Mouse (Mus musculus) CH12.LX (cell line): ENCODE results near the gene Klhdc2. TPM values are rescaled to one million over a fixed set of nuclear protein-coding genes. Genes with fewer than 3 reads are reported as not detected.

Experiments
- DNase-seq: peaks from one replicate; pipeline ENCODE4 v3.0.0-alpha.2; 2013; ENCODE audit errors: extremely low read depth
- H3K27ac ChIP-seq: 2 replicates; pipeline ENCODE4 v1.5.1; 2012; ENCODE audit warnings: low read depth, mild to moderate bottlenecking, control low read depth, moderate library complexity; ENCODE audit not compliant: insufficient read depth
- H3K27me3 ChIP-seq: replicated peaks from 2 replicates; pipeline ENCODE3; 2012; ENCODE audit warnings: inconsistent platforms
- H3K36me3 ChIP-seq, 2 experiments: replicated peaks in 1 of 2; 2 replicates each; pipeline versions ENCODE3 to v1.6.1; 2012; ENCODE audit warnings: inconsistent platforms in 1 of 2, low read length in 1 of 2, mild to moderate bottlenecking in 1 of 2, mixed read lengths in 1 of 2, moderate library complexity in 1 of 2; ENCODE audit not compliant: control insufficient read depth in 1 of 2, insufficient read depth in 1 of 2
- H3K4me1 ChIP-seq, 2 experiments: 2 replicates each; pipeline ENCODE4 v1.6.1; 2012; ENCODE audit warnings: inconsistent platforms in 1 of 2, moderate library complexity in 1 of 2; ENCODE audit not compliant: insufficient read depth in 2 of 2, control insufficient read depth in 1 of 2
- H3K4me2 ChIP-seq: 2 replicates; pipeline ENCODE4 v1.6.1; 2012; ENCODE audit warnings: low read depth, mild to moderate bottlenecking, control low read depth; ENCODE audit not compliant: poor library complexity, insufficient read depth, severe bottlenecking
- H3K4me3 ChIP-seq, 3 experiments: fragments of 150-350 bp in 1 of 3; sonication (generic) in 1 of 3; replicated peaks in 1 of 3; 2 replicates each; pipeline versions ENCODE3 to v1.5.1; 2011 to 2012; ENCODE audit warnings: low read depth in 2 of 3, low read length in 2 of 3, mild to moderate bottlenecking in 2 of 3, moderate library complexity in 2 of 3, control low read depth in 1 of 3, improper control_type of control experiment in 1 of 3, inconsistent platforms in 1 of 3, mixed read lengths in 1 of 3; ENCODE audit not compliant: poor library complexity in 1 of 3
- H3K79me2 ChIP-seq: replicated peaks from 2 replicates; pipeline ENCODE4 v1.6.1; 2012; ENCODE audit warnings: mild to moderate bottlenecking, moderate library complexity; ENCODE audit not compliant: control insufficient read depth, poor library complexity, insufficient read depth, severe bottlenecking; ENCODE audit errors: extremely low read depth
- H3K9ac ChIP-seq: 2 replicates; pipeline ENCODE4 v1.6.1; 2012; ENCODE audit warnings: low read depth, mild to moderate bottlenecking, control low read depth, moderate library complexity; ENCODE audit not compliant: insufficient read depth
- H3K9me3 ChIP-seq: replicated peaks from 2 replicates; pipeline ENCODE3; 2012; ENCODE audit warnings: low read length, inconsistent platforms, mixed read lengths
- BHLHE40 ChIP-seq: IDR thresholded peaks from 2 replicates; pipeline ENCODE4 v1.6.1; 2011; ENCODE audit warnings: mild to moderate bottlenecking, low read depth, low read length, improper control_type of control experiment
- CHD1 ChIP-seq: IDR thresholded peaks from 2 replicates; pipeline ENCODE4 v1.6.1; 2012; ENCODE audit warnings: low read depth, low read length, improper control_type of control experiment, inconsistent platforms
- CTCF ChIP-seq, 2 experiments: IDR thresholded peaks in 1 of 2; conservative IDR thresholded peaks in 1 of 2; 2 replicates each; pipeline ENCODE4 v1.5.1; 2011 to 2012; ENCODE audit warnings: low read depth in 2 of 2, low read length in 2 of 2, improper control_type of control experiment in 1 of 2, inconsistent platforms in 1 of 2, mild to moderate bottlenecking in 1 of 2, moderate library complexity in 1 of 2
- E2F4 ChIP-seq: IDR thresholded peaks from 2 replicates; pipeline ENCODE4 v1.6.1; 2011; ENCODE audit warnings: low read depth, low read length, improper control_type of control experiment; ENCODE audit not compliant: insufficient replicate concordance
- ELF1 ChIP-seq: IDR thresholded peaks from 2 replicates; pipeline ENCODE4 v1.6.1; 2014; ENCODE audit warnings: low read depth, mild to moderate bottlenecking, inconsistent platforms, low read length, improper control_type of control experiment
- EP300 ChIP-seq: IDR thresholded peaks from 2 replicates; pipeline ENCODE4 v1.6.1; 2011; ENCODE audit warnings: low read length, improper control_type of control experiment
- ETS1 ChIP-seq: conservative IDR thresholded peaks from 2 replicates; pipeline ENCODE4 v1.6.1; 2012; ENCODE audit warnings: low read depth, mild to moderate bottlenecking, inconsistent platforms, low read length, improper control_type of control experiment, moderate library complexity
- GABPA ChIP-seq: IDR thresholded peaks from 2 replicates; pipeline ENCODE4 v1.6.1; 2012; ENCODE audit warnings: low read depth, low read length, improper control_type of control experiment, inconsistent platforms; ENCODE audit not compliant: insufficient replicate concordance
- HCFC1 ChIP-seq: IDR thresholded peaks from 2 replicates; pipeline ENCODE4 v1.6.1; 2012; ENCODE audit warnings: low read depth, mild to moderate bottlenecking, inconsistent platforms, low read length, improper control_type of control experiment
- JUN ChIP-seq: IDR thresholded peaks from 2 replicates; pipeline ENCODE4 v1.6.1; 2011; ENCODE audit warnings: low read depth, mild to moderate bottlenecking, low read length, improper control_type of control experiment, moderate library complexity; ENCODE audit not compliant: insufficient read depth
- KAT2A ChIP-seq: IDR thresholded peaks from 2 replicates; pipeline ENCODE4 v1.6.1; 2012; ENCODE audit warnings: low read length, improper control_type of control experiment, inconsistent platforms; ENCODE audit not compliant: insufficient replicate concordance
- MAX ChIP-seq: IDR thresholded peaks from 2 replicates; pipeline ENCODE4 v1.6.1; 2011; ENCODE audit warnings: low read length, improper control_type of control experiment
- MAZ ChIP-seq: IDR thresholded peaks from 2 replicates; pipeline ENCODE4 v1.6.1; 2012; ENCODE audit warnings: low read depth, mild to moderate bottlenecking, inconsistent platforms, low read length, improper control_type of control experiment, moderate library complexity
- MEF2A ChIP-seq: IDR thresholded peaks from 2 replicates; pipeline ENCODE4 v1.6.1; 2014; ENCODE audit warnings: low read depth, mild to moderate bottlenecking, inconsistent platforms, low read length, improper control_type of control experiment, borderline replicate concordance
- MXI1 ChIP-seq: IDR thresholded peaks from 2 replicates; pipeline ENCODE4 v1.6.1; 2011; ENCODE audit warnings: mild to moderate bottlenecking, low read depth, low read length, improper control_type of control experiment
- POLR2A ChIP-seq: IDR thresholded peaks from 2 replicates; pipeline ENCODE4 v1.6.1; 2011; ENCODE audit warnings: low read depth, mild to moderate bottlenecking, improper control_type of control experiment, low read length
- RAD21 ChIP-seq: IDR thresholded peaks from 2 replicates; pipeline ENCODE4 v1.6.1; 2011; ENCODE audit warnings: low read depth, mild to moderate bottlenecking, low read length, improper control_type of control experiment, moderate library complexity
- RCOR1 ChIP-seq: conservative IDR thresholded peaks from 2 replicates; pipeline ENCODE4 v1.6.1; 2012; ENCODE audit warnings: low read depth, mild to moderate bottlenecking, inconsistent platforms, low read length, improper control_type of control experiment
- SIN3A ChIP-seq: IDR thresholded peaks from 2 replicates; pipeline ENCODE4 v1.6.1; 2012; ENCODE audit warnings: low read length, improper control_type of control experiment, inconsistent platforms
- TCF12 ChIP-seq: IDR thresholded peaks from 2 replicates; pipeline ENCODE4 v1.6.1; 2014; ENCODE audit warnings: low read depth, mild to moderate bottlenecking, inconsistent platforms, low read length, improper control_type of control experiment
- UBTF ChIP-seq: IDR thresholded peaks from 2 replicates; pipeline ENCODE4 v1.6.1; 2012; ENCODE audit warnings: low read depth, mild to moderate bottlenecking, inconsistent platforms, low read length, improper control_type of control experiment, moderate library complexity
- USF2 ChIP-seq: conservative IDR thresholded peaks from 2 replicates; pipeline ENCODE4 v1.6.1; 2011; ENCODE audit warnings: low read depth, low read length, improper control_type of control experiment
- ZC3H11A ChIP-seq: IDR thresholded peaks from 2 replicates; pipeline ENCODE4 v1.6.1; 2012; ENCODE audit warnings: low read depth, mild to moderate bottlenecking, inconsistent platforms, low read length, improper control_type of control experiment
- ZKSCAN1 ChIP-seq: IDR thresholded peaks from 2 replicates; pipeline ENCODE4 v1.6.1; 2012; ENCODE audit warnings: low read depth, inconsistent platforms, low read length, improper control_type of control experiment, borderline replicate concordance
- ZMIZ1 ChIP-seq: IDR thresholded peaks from 2 replicates; pipeline ENCODE4 v1.6.1; 2012; ENCODE audit warnings: low read depth, mild to moderate bottlenecking, inconsistent platforms, low read length, improper control_type of control experiment
- ZNF384 ChIP-seq: IDR thresholded peaks from 2 replicates; pipeline ENCODE4 v1.6.1; 2012; ENCODE audit warnings: low read depth, low read length, improper control_type of control experiment, inconsistent platforms
- dilution Hi-C: fragments of 300-500 bp; cut with MboI; formaldehyde crosslinking; loops from 2 replicates; pipeline ENCODE4 v1.14.3; 2020; ENCODE audit warnings: low sequenced_read_pairs; ENCODE audit not compliant: extremely low pct_unique_long_range_greater_than_20kb, extremely low pct_ligation_motif_present
- in situ Hi-C: fragments of 300-500 bp; cut with MboI; formaldehyde crosslinking; loops from 3 replicates; pipeline ENCODE4 v1.14.3; 2019; ENCODE audit warnings: low sequenced_read_pairs, low pct_ligation_motif_present, low pct_unique_long_range_greater_than_20kb, mixed read lengths
- polyA plus RNA-seq: library from polyadenylated mRNA; unstranded; fragments of >175 nt; gene quantifications from 2 replicates; pipeline ENCODE4 v1.2.1, GENCODE M21; 2012; ENCODE audit warnings: low read depth; ENCODE audit not compliant: insufficient read length
- total RNA-seq, 2 experiments: library from RNA; depleted of rRNA; stranded (reverse); fragments of 300-350 nt in 1 of 2; fragments of >200 nt in 1 of 2; gene quantifications; 2 replicates each; pipeline ENCODE4 v1.2.3; 2012 to 2014

The Klhdc2 gene
- total and polyA plus RNA-seq, 3 experiments: 81.8 to 280 (median 103) TPM

DNA sequence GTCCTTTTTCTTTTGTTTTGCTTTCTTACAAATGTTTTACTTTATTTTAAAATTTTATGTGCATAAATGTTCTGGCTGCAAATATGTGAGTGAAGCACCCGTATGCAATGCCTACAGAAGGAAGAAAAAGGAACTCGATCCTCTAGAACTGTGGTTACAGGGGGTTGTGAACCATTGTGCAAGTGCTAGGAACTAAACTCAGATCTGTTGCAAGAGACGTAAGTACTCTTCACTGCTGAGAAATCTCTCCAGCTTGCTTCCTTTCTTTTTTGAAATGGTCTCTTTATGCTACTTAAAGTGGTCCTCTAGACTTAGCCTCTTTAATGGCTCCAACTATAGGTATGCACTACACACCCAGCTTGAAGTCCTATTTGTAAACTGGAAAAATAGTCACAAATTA, 34.7 kb downstream of the Klhdc2 start:
- dilution Hi-C loops: no loop called here
- Histone ChIP-seq H3K9me3 (no peaks in the 10 kb centered on the region), H3K36me3 (peaks cover 40 to 87% of the 10 kb centered on the region in 2 experiments), H3K9ac (no peak overlapping the region), H3K27me3 (no peaks in the 10 kb centered on the region), H3K4me1 (no peaks in the 10 kb centered on the region), H3K4me3 (no peak overlapping the region), H3K79me2 (peaks cover 22% of the 10 kb centered on the region), H3K27ac (no peak overlapping the region), H3K4me2 (no peak overlapping the region)
- no peak for DNase-seq
- in situ Hi-C loops: no loop called here
- TF ChIP-seq MAX (no peak), ZNF384 (no peak), CTCF (conservative IDR thresholded peaks at IDR 0.05 in 1 of 2, IDR thresholded peaks at IDR 0.05 in 1 of 2; ENCODE audit: low read depth in 2 of 2, low read length in 2 of 2) (no peak), ETS1 (no peak), ELF1 (no peak), RAD21 (no peak), KAT2A (no peak), GABPA (no peak)

DNA sequence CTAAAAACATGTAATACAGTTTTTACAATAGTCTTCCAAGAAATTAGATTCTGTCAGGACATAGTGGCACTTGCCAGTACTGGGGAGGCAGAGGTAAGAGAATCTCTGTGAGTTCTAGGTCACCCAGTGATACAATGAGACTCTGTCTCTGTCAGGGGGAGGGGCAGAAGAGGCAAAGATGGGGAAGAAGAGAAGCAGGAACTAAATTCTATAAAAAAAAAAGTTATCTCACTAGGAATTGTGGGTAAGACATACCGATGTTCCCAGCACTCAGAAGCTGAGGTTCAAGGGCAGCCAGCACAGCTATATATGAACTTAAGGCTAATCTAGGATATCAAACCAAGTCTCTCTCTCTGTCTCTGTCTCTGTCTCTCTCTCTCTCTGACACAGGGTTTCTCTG, 35.7 kb downstream of the Klhdc2 start:
- H3K36me3 ChIP-seq: peaks cover 43 to 89% of the 10 kb centered on the region in 2 experiments

More for the DNA sequence above, 35.7 kb downstream of the Klhdc2 start:
- DNase-seq: no peak
- dilution Hi-C loops: no loop called here
- Histone ChIP-seq H3K79me2 (peaks cover 26% of the 10 kb centered on the region), H3K4me2 (no peak overlapping the region), H3K27ac (no peak overlapping the region)
- no peak for TF ChIP-seq ELF1
- no peak for TF ChIP-seq KAT2A
- TF ChIP-seq MXI1: no peak
- no peak for TF ChIP-seq USF2
- no peak for TF ChIP-seq TCF12
- no peak for TF ChIP-seq HCFC1
- TF ChIP-seq JUN: no peak
- no peak for TF ChIP-seq ZKSCAN1
- TF ChIP-seq CHD1: no peak
- no peak for TF ChIP-seq MAZ
- TF ChIP-seq ZMIZ1: no peak
- no peak for TF ChIP-seq POLR2A
- TF ChIP-seq ZC3H11A: no peak
- TF ChIP-seq EP300: no peak
- TF ChIP-seq E2F4: no peak
- no peak for TF ChIP-seq BHLHE40
- TF ChIP-seq RCOR1: no peak
- no peak for TF ChIP-seq SIN3A
- TF ChIP-seq UBTF: no peak
- TF ChIP-seq MEF2A: no peak
- TF ChIP-seq, all 38 proteins: peak for 0
- no peak overlapping the region for H3K9ac ChIP-seq
- no peak overlapping the region for H3K4me3 ChIP-seq
- H3K4me1 ChIP-seq: no peaks in the 10 kb centered on the region
- no peaks in the 10 kb centered on the region for H3K9me3 ChIP-seq
- no peaks in the 10 kb centered on the region for H3K27me3 ChIP-seq
- in situ Hi-C loops: no loop called here
